Mouse (Mus musculus) telencephalon, adult 2 months (tissue): ENCODE measurements around the gene Akap1.
"Not testable (repeated sequence)": the region's sequence is repeated elsewhere in the genome, so short reads cannot be mapped to it uniquely, and the experiment has no call there.

ENCODE experiments used
- DNase-seq: peaks from one replicate; pipeline ENCODE4 v3.0.0-alpha.2; 2011; ENCODE audit warnings: low read depth, low spot score

Akap1 gene

GRCm38 (mm10) chr11:88864458-88865197 is at the start of gene Akap1:
Akap1 (minus strand) TSS chr11:88864586.
- DNase-seq = peak; percentile 87

- DNase-seq = no peak
These were observed 45.1 kb upstream of the Akap1 start for GRCm38 (mm10) chr11:88909388-88910036.

- DNase-seq = peak; percentile 36
These were observed 44.3 kb upstream of the Akap1 start for GRCm38 (mm10) chr11:88908557-88909211.

GRCm38 (mm10) chr11:88907886-88908285 is 43.5 kb upstream of the Akap1 start:
- no peak for DNase-seq

GRCm38 (mm10) chr11:88905621-88906020 is 41.2 kb upstream of the Akap1 start:
- DNase-seq = no peak

- DNase-seq = no peak
These were observed 39.7 kb upstream of the Akap1 start for GRCm38 (mm10) chr11:88904080-88904479.

GRCm38 (mm10) chr11:88902762-88903161 is 38.4 kb upstream of the Akap1 start:
- DNase-seq = no peak

- DNase-seq = no peak
These were observed 37.0 kb upstream of the Akap1 start for GRCm38 (mm10) chr11:88901341-88901802.

GRCm38 (mm10) chr11:88899561-88899960 is 35.2 kb upstream of the Akap1 start:
- no peak for DNase-seq

GRCm38 (mm10) chr11:88898380-88898763 is 34.0 kb upstream of the Akap1 start:
- DNase-seq = no peak

- no peak for DNase-seq
These were observed 33.4 kb upstream of the Akap1 start for GRCm38 (mm10) chr11:88897624-88898379.

- DNase-seq = not testable (repeated sequence)
These were observed 31.4 kb upstream of the Akap1 start for GRCm38 (mm10) chr11:88895800-88896232.

GRCm38 (mm10) chr11:88895235-88895634 is 30.8 kb upstream of the Akap1 start:
- DNase-seq = not testable (repeated sequence)

- not testable (repeated sequence) for DNase-seq
These were observed 29.9 kb upstream of the Akap1 start for GRCm38 (mm10) chr11:88894279-88894678.

- DNase-seq = not testable (repeated sequence)
These were observed 29.1 kb upstream of the Akap1 start for GRCm38 (mm10) chr11:88893501-88893900.

GRCm38 (mm10) chr11:88892789-88893188 is 28.4 kb upstream of the Akap1 start:
- DNase-seq = not testable (repeated sequence)

- not testable (repeated sequence) for DNase-seq
These were observed 27.7 kb upstream of the Akap1 start for GRCm38 (mm10) chr11:88891921-88892561.

GRCm38 (mm10) chr11:88891446-88891845 is 27.1 kb upstream of the Akap1 start:
- DNase-seq = not testable (repeated sequence)

GRCm38 (mm10) chr11:88890904-88891303 is 26.5 kb upstream of the Akap1 start:
- not testable (repeated sequence) for DNase-seq

- DNase-seq = no peak
These were observed 24.6 kb upstream of the Akap1 start for GRCm38 (mm10) chr11:88888996-88889395.
